Mouse (Mus musculus) embryonic fibroblast, embryonic 13.5 days (primary cell): Measurements from ENCODE around the gene Hint1. TPM values are rescaled to one million over a fixed set of nuclear protein-coding genes. Genes with fewer than 3 reads are reported as not detected.
"Not testable (repeated sequence)": the region's sequence is repeated elsewhere in the genome, so short reads cannot be mapped to it uniquely, and the experiment has no call there.

ENCODE experiments used
- H3K27ac ChIP-seq: 2 replicates; pipeline ENCODE4 v1.5.1; 2012; ENCODE audit warnings: low read length, control low read depth, inconsistent platforms; ENCODE audit not compliant: insufficient read depth
- H3K4me1 ChIP-seq: 2 replicates; pipeline ENCODE4 v1.6.1; 2011; ENCODE audit warnings: low read length; ENCODE audit not compliant: control insufficient read depth, insufficient read depth
- H3K4me3 ChIP-seq: 2 replicates; pipeline ENCODE4 v1.5.1; 2011; ENCODE audit warnings: mild to moderate bottlenecking, control low read depth, low read length; ENCODE audit not compliant: insufficient read depth
- CTCF ChIP-seq: IDR thresholded peaks from 2 replicates; pipeline ENCODE4 v1.5.1; 2011; ENCODE audit warnings: mild to moderate bottlenecking, control low read depth, low read length, moderate library complexity, borderline replicate concordance; ENCODE audit not compliant: insufficient read depth
- POLR2A ChIP-seq: IDR thresholded peaks from 2 replicates; pipeline ENCODE4 v1.6.1; 2011; ENCODE audit warnings: low read depth, mild to moderate bottlenecking, control low read depth, low read length, moderate library complexity
- polyA plus RNA-seq: library from polyadenylated mRNA; stranded (reverse); fragments of >200 nt; gene quantifications from 2 replicates; pipeline ENCODE4 v1.2.4, GENCODE M21; 2011; ENCODE audit warnings: low read depth; ENCODE audit not compliant: missing spikeins, insufficient read length

Hint1 gene
- polyA plus RNA-seq, 1 experiment, result 330 TPM

GRCm38 (mm10) chr11:54894589-54894988, 28.4 kb downstream of the Hint1 start:
- TF ChIP-seq POLR2A, result no peak
- TF ChIP-seq CTCF, result no peak
- Histone ChIP-seq H3K4me3 (no peak overlapping the region), H3K4me1 (no peaks in the 10 kb centered on the region), H3K27ac (no peak overlapping the region)

- not testable (repeated sequence) for H3K4me3 ChIP-seq, H3K4me1 ChIP-seq, H3K27ac ChIP-seq
Observed at GRCm38 (mm10) chr11:54896646-54897045, 30.5 kb downstream of the Hint1 start.

- H3K4me3 ChIP-seq, result no peak overlapping the region
- no peaks in the 10 kb centered on the region for H3K4me1 ChIP-seq
- H3K27ac ChIP-seq, result no peak overlapping the region
- TF ChIP-seq POLR2A (no peak), CTCF (no peak)
Observed at GRCm38 (mm10) chr11:54897470-54897869, 31.3 kb downstream of the Hint1 start.

- no peaks in the 10 kb centered on the region for H3K4me1 ChIP-seq
- H3K4me3 ChIP-seq, result no peak overlapping the region
- H3K27ac ChIP-seq, result no peak overlapping the region
- TF ChIP-seq CTCF (no peak), POLR2A (no peak)
Observed at GRCm38 (mm10) chr11:54899657-54900056, 33.5 kb downstream of the Hint1 start.

GRCm38 (mm10) chr11:54902333-54903323, 36.4 kb downstream of the Hint1 start, which contains the start of gene Gpx3:
TSS of gene Gpx3 (plus strand) at chr11:54902453.
- peak within 1 kb of the TSS; percentile 9; the same call in 1 of the 2 replicates for H3K4me3 ChIP-seq
- TF ChIP-seq CTCF (no peak), POLR2A (no peak; the same call in 1 of the 2 replicates)
- no peak within 1 kb of the TSS for H3K27ac ChIP-seq
- H3K4me1 ChIP-seq, result no peaks in the 10 kb centered on the region

GRCm38 (mm10) chr11:54903339-54903738, 37.2 kb downstream of the Hint1 start:
- peak overlapping the region; percentile 9; the same call in 1 of the 2 replicates for H3K4me3 ChIP-seq
- TF ChIP-seq POLR2A (no peak), CTCF (no peak)
- no peak overlapping the region for H3K27ac ChIP-seq
- H3K4me1 ChIP-seq, result no peaks in the 10 kb centered on the region

- Histone ChIP-seq H3K27ac (no peak overlapping the region), H3K4me1 (no peaks in the 10 kb centered on the region), H3K4me3 (no peak overlapping the region)
- TF ChIP-seq CTCF, result no peak
- TF ChIP-seq POLR2A, result no peak
Observed at GRCm38 (mm10) chr11:54903940-54904706, 37.9 kb downstream of the Hint1 start.

- Histone ChIP-seq H3K4me3 (no peak overlapping the region), H3K27ac (no peak overlapping the region), H3K4me1 (no peaks in the 10 kb centered on the region)
- no peak for TF ChIP-seq CTCF
- TF ChIP-seq POLR2A, result no peak
Observed at GRCm38 (mm10) chr11:54905086-54905485, 38.9 kb downstream of the Hint1 start.

- Histone ChIP-seq H3K4me3 (no peak overlapping the region), H3K27ac (no peak overlapping the region), H3K4me1 (no peaks in the 10 kb centered on the region)
- no peak for TF ChIP-seq POLR2A
Observed at GRCm38 (mm10) chr11:54905931-54906330, 39.7 kb downstream of the Hint1 start.

GRCm38 (mm10) chr11:54906466-54906865, 40.3 kb downstream of the Hint1 start:
- Histone ChIP-seq H3K27ac (no peak overlapping the region), H3K4me3 (no peak overlapping the region), H3K4me1 (no peaks in the 10 kb centered on the region)
- TF ChIP-seq CTCF (no peak), POLR2A (no peak)
